Mouse (Mus musculus) heart, postnatal 25 days (tissue): ENCODE data around the gene Cltb. TPM values are rescaled to one million over a fixed set of nuclear protein-coding genes. Genes with fewer than 3 reads are reported as not detected.

Experiments
- DNase-seq: peaks from one replicate; pipeline ENCODE4 v3.0.0; 2022; ENCODE audit warnings: low spot score
- intact Hi-C: fragments of 180-260 bp; cut with DNase I; formaldehyde crosslinking; loops from one replicate; pipeline ENCODE4 v1.15.1; 2025
- total RNA-seq, 2 experiments: library from RNA; stranded (reverse); gene quantifications; 2 replicates each; pipeline ENCODE4 v1.2.3; 2021

Gene Cltb
- total RNA-seq, 2 experiments from 2014 or later = 92.6 to 99.7 TPM

GRCm38 (mm10) chr13:54598622-54599143 lies 12.5 kb downstream of the Cltb start:
- intact Hi-C loops = no loop called here
- DNase-seq = no peak

DNA sequence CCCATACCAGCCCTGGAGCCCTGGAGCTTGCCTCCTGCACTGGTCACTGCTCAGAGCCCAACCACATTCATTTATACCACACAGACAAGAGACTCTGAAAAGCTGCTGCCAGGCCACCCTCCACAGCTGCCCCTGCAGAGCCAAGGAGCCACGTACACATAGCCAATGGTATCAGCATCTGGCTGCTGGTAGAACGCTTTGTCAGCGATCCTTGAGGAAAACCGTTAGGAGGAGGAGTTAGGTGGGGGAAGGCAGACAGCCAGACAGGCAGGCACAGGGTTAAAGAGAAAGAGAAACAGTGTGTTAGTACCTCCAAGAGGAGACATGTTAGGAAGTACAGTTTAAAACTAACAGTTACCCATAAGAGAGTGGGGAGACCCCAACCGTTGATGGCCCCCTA lies 14.3 kb downstream of the Cltb start:
- no peak for DNase-seq
- intact Hi-C loops = no loop called here

DNA sequence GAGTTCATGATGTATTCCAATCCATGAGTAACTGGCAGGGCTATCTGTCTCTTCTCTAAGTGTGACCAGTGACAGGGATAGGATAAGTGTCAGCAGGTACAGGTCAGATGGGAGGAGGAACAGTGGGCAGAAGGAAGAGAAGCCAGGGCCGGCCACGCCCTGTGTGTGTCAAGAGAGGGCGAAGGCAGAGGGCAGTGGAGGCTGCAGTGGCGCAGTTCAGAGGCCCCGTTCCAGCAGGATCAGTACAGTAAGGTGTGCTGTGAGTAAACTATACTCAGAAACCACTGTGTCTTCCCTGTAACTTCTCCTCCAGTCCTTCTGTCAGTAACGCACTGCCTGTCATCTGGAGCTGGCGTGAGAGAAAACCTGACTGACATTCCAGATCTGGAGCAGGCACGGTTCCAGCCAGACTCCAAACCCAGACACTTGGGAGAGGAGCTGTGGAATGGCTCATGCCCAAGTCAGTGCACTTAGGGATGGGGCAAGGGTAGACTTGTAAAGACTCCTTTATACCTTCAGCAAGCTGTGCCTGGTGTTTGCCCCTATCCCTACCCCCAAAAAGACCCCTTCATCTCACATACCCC lies 14.9 kb downstream of the Cltb start:
- intact Hi-C loops = no loop called here
- DNase-seq = no peak

GRCm38 (mm10) chr13:54593617-54594016 lies 17.5 kb downstream of the Cltb start:
- intact Hi-C loops = no loop called here
- no peak for DNase-seq

DNA sequence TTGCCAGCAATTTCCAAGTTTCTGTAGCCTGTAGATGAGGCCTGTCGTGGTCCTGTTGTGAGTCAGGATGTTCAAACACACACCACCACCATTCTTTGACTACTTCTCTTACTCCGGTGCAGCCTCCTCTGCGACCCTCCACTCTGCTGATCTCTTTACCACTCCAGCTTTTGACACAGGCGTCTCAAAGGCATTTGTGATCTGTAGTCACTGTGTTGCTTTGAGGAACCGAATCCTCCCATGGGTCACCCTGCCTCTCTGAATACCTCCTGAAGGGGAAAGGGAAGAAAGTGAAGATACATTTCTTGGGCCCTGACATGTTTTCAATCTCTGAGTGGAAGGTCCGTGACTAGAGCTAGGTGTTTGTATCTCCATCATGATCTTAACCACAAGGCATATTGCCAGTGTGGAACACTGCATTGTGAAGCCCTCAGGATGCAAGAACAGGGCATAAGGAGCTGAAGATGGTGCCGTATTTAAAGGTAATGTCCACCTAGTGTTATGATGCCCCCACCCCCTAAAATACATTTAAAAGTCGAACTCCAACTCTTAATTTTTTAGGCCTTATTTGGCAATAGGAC lies 19.3 kb downstream of the Cltb start:
- intact Hi-C loops = loop anchor here (2.0 kb wide), 2 partner anchors 15 to 29 kb away; partner anchors contain the start of gene Faf2

GRCm38 (mm10) chr13:54589996-54590951 lies 20.9 kb downstream of the Cltb start, which contains the start of the genes Nop16 and Higd2a:
TSS of gene Nop16 (minus strand) at chr13:54590090.
TSS of gene Higd2a (plus strand) at chr13:54590207.
- intact Hi-C loops = loop anchor here (2.0 kb wide), 3 partner anchors 17 to 31 kb away; partner anchors contain the start of genes 4833439L19Rik and Faf2

More for the DNA sequence above, 19.3 kb downstream of the Cltb start:
- DNase-seq = no peak

GRCm38 (mm10) chr13:54589414-54589995 lies 21.6 kb downstream of the Cltb start:
- DNase-seq = no peak
- intact Hi-C loops = loop anchor here (2.0 kb wide), 1 partner anchor 25 kb away; the partner anchor contains the start of gene 4833439L19Rik

More at GRCm38 (mm10) chr13:54589996-54590951, 20.9 kb downstream of the Cltb start, which contains the start of the genes Nop16 and Higd2a:
- DNase-seq = peak; percentile 94

- intact Hi-C loops = no loop called here
- DNase-seq = no peak
These were observed 25.3 kb downstream of the Cltb start for GRCm38 (mm10) chr13:54585831-54586230.

DNA sequence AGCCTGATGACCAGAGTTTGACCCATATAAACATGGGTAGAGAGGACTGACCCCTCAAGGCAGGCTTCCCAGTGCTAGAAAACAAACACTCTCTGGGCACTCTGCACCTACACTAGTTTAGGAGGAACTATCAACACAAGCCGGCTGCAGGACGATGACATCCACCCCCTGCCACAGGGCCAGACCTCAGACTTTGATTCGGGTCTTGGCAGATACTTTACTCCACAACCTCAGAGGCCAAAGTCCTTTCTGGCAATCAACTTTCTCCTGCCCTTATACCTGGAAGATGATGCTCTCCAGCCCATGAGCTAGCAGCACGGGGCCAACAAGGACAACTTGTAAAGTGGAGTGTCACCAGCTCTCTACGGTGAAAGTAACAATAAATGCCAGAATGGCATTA lies 28.3 kb downstream of the Cltb start:
- intact Hi-C loops = no loop called here
- DNase-seq = no peak

- no peak for DNase-seq
These were observed 29.0 kb downstream of the Cltb start for GRCm38 (mm10) chr13:54582126-54582525.

GRCm38 (mm10) chr13:54581385-54581784 lies 29.8 kb downstream of the Cltb start:
- intact Hi-C loops = no loop called here
- DNase-seq = no peak

More at GRCm38 (mm10) chr13:54582126-54582525, 29.0 kb downstream of the Cltb start:
- intact Hi-C loops = no loop called here

DNA sequence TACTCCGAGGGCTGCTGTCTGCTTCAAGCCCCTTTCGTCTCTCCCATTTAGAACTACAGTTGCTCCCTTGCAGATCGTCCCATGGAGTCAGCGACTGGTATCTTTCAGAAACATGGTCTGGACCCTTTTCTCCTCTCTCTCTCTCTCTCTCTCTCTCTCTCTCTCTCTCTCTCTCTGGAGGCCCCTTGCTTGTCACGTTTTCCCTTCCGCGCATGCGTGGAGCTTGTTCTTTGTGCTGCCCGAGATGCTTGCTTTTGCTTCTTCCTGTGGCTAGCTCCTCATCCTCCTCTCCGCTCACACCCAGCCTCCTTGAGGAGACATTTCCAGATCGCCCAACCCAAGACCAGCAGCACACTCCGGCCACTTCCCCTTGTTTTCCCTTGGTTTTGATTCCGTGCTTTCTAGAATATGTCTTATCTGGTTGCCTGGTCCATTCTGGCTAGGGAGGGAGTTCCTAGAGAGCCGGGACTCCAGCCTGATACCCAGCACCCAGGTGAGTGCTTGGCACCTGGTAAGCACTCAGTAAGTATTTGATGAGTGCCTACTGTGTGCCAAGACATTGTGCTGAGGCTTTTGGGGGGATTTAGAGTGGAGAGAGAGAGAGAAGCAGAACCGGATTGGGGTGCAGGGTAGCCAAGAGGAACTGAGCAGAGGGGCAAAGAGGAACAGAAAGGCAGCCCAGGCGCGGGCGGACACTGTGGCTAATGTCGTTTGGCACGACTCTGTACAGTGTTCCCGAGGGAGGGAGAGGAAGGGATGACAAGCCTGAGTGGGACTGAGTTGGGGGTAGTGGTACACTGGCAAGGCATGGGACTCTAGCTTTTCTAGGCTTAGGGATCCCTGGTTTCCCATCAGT lies 33.3 kb downstream of the Cltb start:
- DNase-seq = no peak
- intact Hi-C loops = loop anchor here (5.0 kb wide), 1 partner anchor 44 kb away; the partner anchor contains the start of gene Faf2

- no peak for DNase-seq
- intact Hi-C loops = loop anchor here (5.0 kb wide), 1 partner anchor 47 kb away; the partner anchor contains the start of gene Faf2
These were observed 35.7 kb downstream of the Cltb start for GRCm38 (mm10) chr13:54575489-54575888.

- DNase-seq = peak; percentile 61
- intact Hi-C loops = loop anchor here (5.0 kb wide), 1 partner anchor 47 kb away; the partner anchor contains the start of gene Faf2
These were observed 36.2 kb downstream of the Cltb start, which contains the start of gene Arl10 for GRCm38 (mm10) chr13:54574854-54575481. TSS of gene Arl10 (plus strand) at chr13:54575015.

- no peak for DNase-seq
- intact Hi-C loops = no loop called here
These were observed 38.5 kb downstream of the Cltb start for GRCm38 (mm10) chr13:54572621-54573020.

DNA sequence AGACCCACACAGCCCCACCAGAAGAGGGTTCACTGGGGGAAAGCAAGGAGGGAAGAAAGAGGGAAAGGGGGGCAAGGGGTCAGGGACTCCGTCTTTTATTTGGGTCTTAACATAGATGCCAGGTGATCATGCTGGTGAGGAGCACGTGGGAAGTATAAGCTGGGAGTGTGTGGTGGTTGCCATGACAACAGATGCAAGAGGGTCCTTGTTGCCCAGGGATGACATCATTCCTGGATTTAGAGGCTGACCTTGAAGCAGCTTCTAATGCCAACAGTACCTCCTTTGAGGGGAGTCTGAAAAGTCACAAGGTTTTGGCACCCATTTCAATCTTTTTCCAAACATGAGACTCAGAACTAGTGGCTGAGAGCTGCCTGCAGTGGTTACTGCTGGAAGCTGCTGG lies 39.5 kb downstream of the Cltb start:
- no peak for DNase-seq
- intact Hi-C loops = no loop called here

GRCm38 (mm10) chr13:54570736-54571135 lies 40.4 kb downstream of the Cltb start:
- intact Hi-C loops = no loop called here
- DNase-seq = no peak

- no peak for DNase-seq
- intact Hi-C loops = no loop called here
These were observed 41.9 kb downstream of the Cltb start for GRCm38 (mm10) chr13:54569282-54569681.
